Comparison of ENCODE assay signal across 8 mouse cellular contexts in genomic region chr13:36578569-36579333, GRCm38 (mm10).
DNase-seq lines count a peak whose midpoint lies in the region; ATAC-seq lines count a peak whose summit lies in the region.

No protein-coding gene starts in this region.

- DNase-seq in adrenal gland, adult (ENCODE audit: inconsistent age in 2 of 2, low spot score in 1 of 2), result peak; percentile 77 to 84
- peak; percentile 87 to 90 for DNase-seq in cerebellum, postnatal 36 days
- peak; percentile 85 to 92 for DNase-seq in frontal cortex, postnatal 36 days (ENCODE audit: low spot score in 2 of 2)
- peak; percentile 86 for DNase-seq in hindbrain, embryonic 14.5 days (ENCODE audit: low spot score)
- peak; percentile 65 to 75 for DNase-seq in layer of hippocampus, postnatal 25 days (ENCODE audit: extremely low spot score in 1 of 2, low spot score in 1 of 2)
- peak; percentile 91 for DNase-seq in retina, postnatal 1 day

- 3% methylated on average over 41 of the region's 41 CpGs for WGBS in hindbrain, embryonic 14.5 days
- 3% methylated on average over 41 of the region's 41 CpGs for WGBS in lung, embryonic 16.5 days

- H3K9me3 ChIP-seq in hindbrain, embryonic 14.5 days (ENCODE audit: control insufficient read depth, low read length), result no peaks in the 10 kb centered on the region
- H3K9me3 ChIP-seq in lung, embryonic 16.5 days (ENCODE audit: control insufficient read depth, low read length), result no peaks in the 10 kb centered on the region

- peak overlapping the region; percentile 86 for H3K27ac ChIP-seq in hindbrain, embryonic 14.5 days
- no peak overlapping the region; the same call in 1 of the 2 replicates for H3K27ac ChIP-seq in lung, embryonic 16.5 days (ENCODE audit: low read length)

- H3K36me3 ChIP-seq in hindbrain, embryonic 14.5 days (replicated peaks; ENCODE audit: control insufficient read depth, insufficient read depth), result no peaks in the 10 kb centered on the region
- H3K36me3 ChIP-seq in lung, embryonic 16.5 days (ENCODE audit: control insufficient read depth, insufficient read depth, low read length), result no peaks in the 10 kb centered on the region

- peak overlapping the region; percentile 68 for H3K9ac ChIP-seq in hindbrain, embryonic 14.5 days
- peak overlapping the region; percentile 62 for H3K9ac ChIP-seq in lung, embryonic 16.5 days (ENCODE audit: low read length)

- H3K4me3 ChIP-seq in hindbrain, embryonic 14.5 days (replicated peaks; ENCODE audit: low read length), result peak overlapping the region; percentile 43
- H3K4me3 ChIP-seq in lung, embryonic 16.5 days (ENCODE audit: low read length), result peak overlapping the region; percentile 54

- H3K27me3 ChIP-seq in hindbrain, embryonic 14.5 days (ENCODE audit: control insufficient read depth, insufficient read depth, low read length), result no peaks in the 10 kb centered on the region
- H3K27me3 ChIP-seq in lung, embryonic 16.5 days (ENCODE audit: control insufficient read depth, insufficient read depth, low read depth, low read length), result no peaks in the 10 kb centered on the region; the same call in 1 of the 2 replicates

- peaks cover 19% of the 10 kb centered on the region for H3K4me1 ChIP-seq in hindbrain, embryonic 14.5 days (replicated peaks; ENCODE audit: control insufficient read depth, insufficient read depth, low read length)
- peaks cover 8% of the 10 kb centered on the region for H3K4me1 ChIP-seq in lung, embryonic 16.5 days (replicated peaks; ENCODE audit: control insufficient read depth, insufficient read depth, low read length)

- H3K4me2 ChIP-seq in hindbrain, embryonic 14.5 days (replicated peaks), result peak overlapping the region; percentile 59
- peak overlapping the region; percentile 81 for H3K4me2 ChIP-seq in lung, embryonic 16.5 days (ENCODE audit: low read depth, low read length)

- peak; percentile 97 for ATAC-seq in hindbrain, embryonic 14.5 days (ENCODE audit: low FRiP score)
- peak; percentile 96 for ATAC-seq in lung, embryonic 16.5 days (ENCODE audit: low read depth)
- ATAC-seq in monocyte, adult 5-6 weeks (replicated peaks; ENCODE audit: insufficient number of reproducible peaks, low FRiP score, low TSS enrichment, poor library complexity, severe bottlenecking), result no peak
